Mouse (Mus musculus): ENCODE results near the gene Phkg2. TPM values are rescaled to one million over a fixed set of nuclear protein-coding genes. Genes with fewer than 3 reads are reported as not detected.
"Not testable (repeated sequence)": the region's sequence is repeated elsewhere in the genome, so short reads cannot be mapped to it uniquely, and the experiment has no call there.

Phkg2 gene
- polyA plus RNA-seq, 1 experiment from 2014 or later, result 59.1 TPM

GRCm38 (mm10) chr7:127611011-127611410 lies 37.9 kb downstream of the Phkg2 start:
- Histone ChIP-seq H3K27ac (replicated peaks) (no peak overlapping the region), H3K4me3 (no peak overlapping the region), H3K27me3 (no peaks in the 10 kb centered on the region), H3K4me1 (replicated peaks) (peaks cover 17% of the 10 kb centered on the region), H3K9me3 (no peaks in the 10 kb centered on the region), H3K36me3 (peaks cover 66% of the 10 kb centered on the region), H3K9ac (no peak overlapping the region), H3K4me2 (no peak overlapping the region)
- ATAC-seq (ENCODE audit: low read depth), result no peak
- 97% methylated on average over 29 of the region's 29 CpGs for WGBS

GRCm38 (mm10) chr7:127611561-127611960 lies 38.4 kb downstream of the Phkg2 start:
- Histone ChIP-seq H3K4me3 (no peak overlapping the region), H3K27ac (replicated peaks) (no peak overlapping the region), H3K9me3 (no peaks in the 10 kb centered on the region), H3K9ac (no peak overlapping the region), H3K4me2 (no peak overlapping the region), H3K27me3 (no peaks in the 10 kb centered on the region), H3K4me1 (replicated peaks) (peaks cover 22% of the 10 kb centered on the region), H3K36me3 (peaks cover 61% of the 10 kb centered on the region)
- 96% methylated on average over 26 of the region's 26 CpGs for WGBS
- ATAC-seq (ENCODE audit: low read depth), result no peak

GRCm38 (mm10) chr7:127613501-127613900 lies 40.4 kb downstream of the Phkg2 start:
- Histone ChIP-seq H3K4me3 (peak overlapping the region; percentile 99), H3K4me1 (replicated peaks) (peaks cover 37% of the 10 kb centered on the region), H3K27ac (replicated peaks) (no peak overlapping the region), H3K27me3 (no peaks in the 10 kb centered on the region), H3K36me3 (peaks cover 41% of the 10 kb centered on the region), H3K4me2 (peak overlapping the region; percentile 92), H3K9me3 (no peaks in the 10 kb centered on the region), H3K9ac (peak overlapping the region; percentile 97)
- 90% methylated on average over 8 of the region's 8 CpGs for WGBS
- no peak for ATAC-seq (ENCODE audit: low read depth)

GRCm38 (mm10) chr7:127614091-127614490 lies 41.0 kb downstream of the Phkg2 start:
- Histone ChIP-seq H3K27ac (replicated peaks) (no peak overlapping the region), H3K9ac (peak overlapping the region; percentile 97), H3K27me3 (no peaks in the 10 kb centered on the region), H3K9me3 (no peaks in the 10 kb centered on the region), H3K4me2 (peak overlapping the region; percentile 92), H3K4me1 (replicated peaks) (peaks cover 37% of the 10 kb centered on the region), H3K36me3 (peaks cover 35% of the 10 kb centered on the region), H3K4me3 (peak overlapping the region; percentile 99)
- ATAC-seq (ENCODE audit: low read depth), result no peak
- WGBS, result 22% methylated on average over 8 of the region's 8 CpGs

- no peaks in the 10 kb centered on the region for H3K27me3 ChIP-seq
- peak overlapping the region; percentile 97 for H3K9ac ChIP-seq
- peak overlapping the region; percentile 88 for H3K27ac ChIP-seq (replicated peaks)
- peak; percentile 49 for ATAC-seq (ENCODE audit: low read depth)
- H3K9me3 ChIP-seq, result no peaks in the 10 kb centered on the region
- H3K4me3 ChIP-seq, result peak overlapping the region; percentile 99
- H3K4me2 ChIP-seq, result peak overlapping the region; percentile 92
- H3K4me1 ChIP-seq (replicated peaks), result peaks cover 37% of the 10 kb centered on the region
- 1% methylated on average over 42 of the region's 44 CpGs for WGBS
- peaks cover 31% of the 10 kb centered on the region for H3K36me3 ChIP-seq
Observed at GRCm38 (mm10) chr7:127614511-127614890, 41.4 kb downstream of the Phkg2 start.

- Histone ChIP-seq H3K27me3 (no peaks in the 10 kb centered on the region), H3K4me2 (peak within 1 kb of the TSS; percentile 92), H3K4me1 (replicated peaks) (peaks cover 37% of the 10 kb centered on the region), H3K4me3 (peak within 1 kb of the TSS; percentile 99), H3K9me3 (no peaks in the 10 kb centered on the region), H3K36me3 (peaks cover 24% of the 10 kb centered on the region), H3K27ac (replicated peaks) (peak within 1 kb of the TSS; percentile 88), H3K9ac (peak within 1 kb of the TSS; percentile 97)
- ATAC-seq (ENCODE audit: low read depth), result peak; percentile 91
- WGBS, result under 1% methylated on average over 36 of the region's 50 CpGs
Observed at GRCm38 (mm10) chr7:127614891-127615843, 42.0 kb downstream of the Phkg2 start, which contains the start of gene Zfp629. Zfp629 (minus strand) TSS chr7:127615797.

GRCm38 (mm10) chr7:127616336-127616735 lies 43.2 kb downstream of the Phkg2 start:
- no peak for ATAC-seq (ENCODE audit: low read depth)
- WGBS, result 60% methylated on average over 1 of the region's 1 CpGs
- H3K9me3 ChIP-seq, result no peaks in the 10 kb centered on the region
- no peaks in the 10 kb centered on the region for H3K27me3 ChIP-seq
- H3K36me3 ChIP-seq, result peaks cover 13% of the 10 kb centered on the region
- H3K4me2 ChIP-seq, result peak overlapping the region; percentile 92
- H3K9ac ChIP-seq, result peak overlapping the region; percentile 97
- H3K4me1 ChIP-seq (replicated peaks), result peaks cover 37% of the 10 kb centered on the region
- peak overlapping the region; percentile 99 for H3K4me3 ChIP-seq
- H3K27ac ChIP-seq (replicated peaks), result 0 out of 2 replicates have a peak overlapping the region, but pooled peaks have one; percentile 24

GRCm38 (mm10) chr7:127616881-127617280 lies 43.7 kb downstream of the Phkg2 start:
- Histone ChIP-seq H3K9me3 (no peaks in the 10 kb centered on the region), H3K27me3 (no peaks in the 10 kb centered on the region), H3K36me3 (peaks cover 7% of the 10 kb centered on the region), H3K9ac (no peak overlapping the region), H3K27ac (replicated peaks) (no peak overlapping the region), H3K4me3 (no peak overlapping the region), H3K4me1 (replicated peaks) (peaks cover 37% of the 10 kb centered on the region), H3K4me2 (peak overlapping the region; percentile 92)
- no peak for ATAC-seq (ENCODE audit: low read depth)
- 88% methylated on average over 1 of the region's 1 CpGs for WGBS

- ATAC-seq (ENCODE audit: low read depth), result no peak
- Histone ChIP-seq H3K4me2 (no peak overlapping the region), H3K27ac (replicated peaks) (0 out of 2 replicates have a peak overlapping the region, but pooled peaks have one; percentile 3), H3K9me3 (no peaks in the 10 kb centered on the region), H3K36me3 (no peaks in the 10 kb centered on the region), H3K4me3 (no peak overlapping the region), H3K4me1 (replicated peaks) (peaks cover 37% of the 10 kb centered on the region), H3K9ac (no peak overlapping the region), H3K27me3 (no peaks in the 10 kb centered on the region)
- WGBS, result 36% methylated on average over 2 of the region's 2 CpGs
Observed at GRCm38 (mm10) chr7:127617962-127618361, 44.8 kb downstream of the Phkg2 start.

GRCm38 (mm10) chr7:127618402-127618801 lies 45.3 kb downstream of the Phkg2 start:
- H3K27ac ChIP-seq (replicated peaks); ATAC-seq (ENCODE audit: low read depth); H3K9ac ChIP-seq; H3K4me2 ChIP-seq; H3K36me3 ChIP-seq; H3K9me3 ChIP-seq; H3K4me3 ChIP-seq; H3K27me3 ChIP-seq: not testable (repeated sequence)
- 87% methylated on average over 7 of the region's 8 CpGs for WGBS
- peaks cover 34% of the 10 kb centered on the region for H3K4me1 ChIP-seq (replicated peaks)

- Histone ChIP-seq H3K4me2 (no peak overlapping the region), H3K9me3 (no peaks in the 10 kb centered on the region), H3K27me3 (no peaks in the 10 kb centered on the region), H3K4me3 (no peak overlapping the region), H3K4me1 (replicated peaks) (no peaks in the 10 kb centered on the region), H3K36me3 (no peaks in the 10 kb centered on the region), H3K27ac (replicated peaks) (no peak overlapping the region), H3K9ac (no peak overlapping the region)
- no peak for ATAC-seq (ENCODE audit: low read depth)
- WGBS, result 96% methylated on average over 7 of the region's 7 CpGs
Observed at GRCm38 (mm10) chr7:127626039-127626438, 52.9 kb downstream of the Phkg2 start.

- no peak overlapping the region for H3K27ac ChIP-seq (replicated peaks)
- ATAC-seq (ENCODE audit: low read depth), result no peak
- 85% methylated on average over 4 of the region's 4 CpGs for WGBS
Observed at GRCm38 (mm10) chr7:127626471-127626870, 53.3 kb downstream of the Phkg2 start.

More at GRCm38 (mm10) chr7:127626471-127626870, 53.3 kb downstream of the Phkg2 start:
- no peak overlapping the region for H3K9ac ChIP-seq
- H3K4me3 ChIP-seq, result no peak overlapping the region
- H3K4me1 ChIP-seq (replicated peaks), result no peaks in the 10 kb centered on the region
- H3K4me2 ChIP-seq, result no peak overlapping the region
- no peaks in the 10 kb centered on the region for H3K9me3 ChIP-seq
- no peaks in the 10 kb centered on the region for H3K27me3 ChIP-seq
- H3K36me3 ChIP-seq, result no peaks in the 10 kb centered on the region

Measured in neural tube, embryonic 13.5 days (tissue).